Mouse (Mus musculus) retina, postnatal 7 days (tissue): ENCODE data around the gene 4933406M09Rik.

Experiments
- DNase-seq: peaks from one replicate; pipeline ENCODE4 v3.0.0-alpha.2; 2012; ENCODE audit warnings: low read depth, low spot score

The 4933406M09Rik gene

GRCm38 (mm10) chr1:134385666-134386065, at the start of gene 4933406M09Rik:
4933406M09Rik (plus strand) TSS chr1:134385940.
- no peak for DNase-seq

GRCm38 (mm10) chr1:134336958-134337710, 48.6 kb upstream of the 4933406M09Rik start:
- no peak for DNase-seq

GRCm38 (mm10) chr1:134339162-134339561, 46.6 kb upstream of the 4933406M09Rik start:
- no peak for DNase-seq

- DNase-seq = no peak
Observed at GRCm38 (mm10) chr1:134339757-134340619, 45.8 kb upstream of the 4933406M09Rik start.

GRCm38 (mm10) chr1:134341641-134342277, 44.0 kb upstream of the 4933406M09Rik start:
- DNase-seq = no peak

- DNase-seq = no peak
Observed at GRCm38 (mm10) chr1:134342278-134342664, 43.5 kb upstream of the 4933406M09Rik start.

- DNase-seq = no peak
Observed at GRCm38 (mm10) chr1:134342781-134343310, 42.9 kb upstream of the 4933406M09Rik start.

- DNase-seq = no peak
Observed at GRCm38 (mm10) chr1:134343567-134343966, 42.2 kb upstream of the 4933406M09Rik start.

- peak; percentile 80 for DNase-seq
Observed at GRCm38 (mm10) chr1:134344005-134344950, 41.5 kb upstream of the 4933406M09Rik start.

- no peak for DNase-seq
Observed at GRCm38 (mm10) chr1:134345075-134345474, 40.7 kb upstream of the 4933406M09Rik start.

GRCm38 (mm10) chr1:134347791-134348190, 37.9 kb upstream of the 4933406M09Rik start:
- DNase-seq = no peak

GRCm38 (mm10) chr1:134353326-134353725, 32.4 kb upstream of the 4933406M09Rik start:
- DNase-seq = no peak

GRCm38 (mm10) chr1:134357461-134357860, 28.3 kb upstream of the 4933406M09Rik start:
- no peak for DNase-seq

- DNase-seq = no peak
Observed at GRCm38 (mm10) chr1:134360656-134361055, 25.1 kb upstream of the 4933406M09Rik start.

GRCm38 (mm10) chr1:134361195-134361856, 24.4 kb upstream of the 4933406M09Rik start:
- DNase-seq = no peak

- DNase-seq = peak; percentile 92
Observed at GRCm38 (mm10) chr1:134361857-134362212, 23.9 kb upstream of the 4933406M09Rik start, which contains the start of gene Tmem183a. Tmem183a (minus strand) TSS chr1:134361979.

- DNase-seq = no peak
Observed at GRCm38 (mm10) chr1:134363194-134363593, 22.5 kb upstream of the 4933406M09Rik start.

GRCm38 (mm10) chr1:134365491-134365890, 20.2 kb upstream of the 4933406M09Rik start:
- no peak for DNase-seq

GRCm38 (mm10) chr1:134368777-134369337, 16.9 kb upstream of the 4933406M09Rik start:
- no peak for DNase-seq

- DNase-seq = no peak
Observed at GRCm38 (mm10) chr1:134374124-134374523, 11.6 kb upstream of the 4933406M09Rik start.
